Mouse (Mus musculus) midbrain, embryonic 16.5 days (tissue): ENCODE measurements around the gene Fancc. TPM values are rescaled to one million over a fixed set of nuclear protein-coding genes. Genes with fewer than 3 reads are reported as not detected.

ENCODE experiments used
- ATAC-seq: fragments of 200-750 bp; cut with Nextera tagmentation; 2 replicates; pipeline ENCODE4 v1.8.0; 2017; ENCODE audit warnings: moderate TSS enrichment
- H3K27ac ChIP-seq: fragments of 300-500 bp; sonication (generic); 2 replicates; pipeline ENCODE4 v1.5.1; 2014; ENCODE audit warnings: mild to moderate bottlenecking, low read length, mixed read lengths
- H3K27me3 ChIP-seq: fragments of 300-500 bp; sonication (generic); 2 replicates; pipeline ENCODE4 v1.6.1; 2014; ENCODE audit warnings: low read depth, low read length, mixed read lengths; ENCODE audit not compliant: control insufficient read depth, insufficient read depth
- H3K36me3 ChIP-seq: fragments of 300-500 bp; sonication (generic); 2 replicates; pipeline ENCODE4 v1.6.1; 2014; ENCODE audit warnings: mild to moderate bottlenecking, low read length, moderate library complexity, mixed read lengths; ENCODE audit not compliant: control insufficient read depth, insufficient read depth
- H3K4me1 ChIP-seq: fragments of 300-500 bp; sonication (generic); 2 replicates; pipeline ENCODE4 v1.6.1; 2014; ENCODE audit warnings: mild to moderate bottlenecking, low read length, mixed read lengths; ENCODE audit not compliant: control insufficient read depth, insufficient read depth
- H3K4me2 ChIP-seq: fragments of 300-500 bp; sonication (generic); 2 replicates; pipeline ENCODE4 v1.6.1; 2014; ENCODE audit warnings: mild to moderate bottlenecking, low read length, mixed read lengths
- H3K4me3 ChIP-seq: fragments of 300-500 bp; sonication (generic); 2 replicates; pipeline ENCODE4 v1.5.1; 2014; ENCODE audit warnings: low read depth, mild to moderate bottlenecking, low read length, moderate library complexity, mixed read lengths
- H3K9ac ChIP-seq: fragments of 300-500 bp; sonication (generic); 2 replicates; pipeline ENCODE4 v1.6.1; 2014; ENCODE audit warnings: low read depth, low read length, mixed read lengths
- H3K9me3 ChIP-seq: fragments of 300-500 bp; sonication (generic); replicated peaks from 2 replicates; pipeline ENCODE4 v1.6.1; 2014; ENCODE audit warnings: mild to moderate bottlenecking, low read length, mixed read lengths; ENCODE audit not compliant: control insufficient read depth, poor library complexity, severe bottlenecking
- WGBS: fragments of 180-500 bp; shearing (Covaris S2); extraction: QIAGEN DNeasy Blood & Tissue Kit; methylation state at CpG from one replicate; pipeline ENCODE4 v1.1.7; 2014; 5-methylcytosine and 5-hydroxymethylcytosine counted together
- polyA plus RNA-seq: library from polyadenylated mRNA; unstranded; fragments of >200 nt; fragmentation: Nextera tagmentation; extraction: Ambion mirVana; gene quantifications from 2 replicates; pipeline ENCODE4 v1.2.1, GENCODE M21; 2015

Fancc gene
- polyA plus RNA-seq, 1 experiment from 2014 or later = 14.2 TPM

DNA sequence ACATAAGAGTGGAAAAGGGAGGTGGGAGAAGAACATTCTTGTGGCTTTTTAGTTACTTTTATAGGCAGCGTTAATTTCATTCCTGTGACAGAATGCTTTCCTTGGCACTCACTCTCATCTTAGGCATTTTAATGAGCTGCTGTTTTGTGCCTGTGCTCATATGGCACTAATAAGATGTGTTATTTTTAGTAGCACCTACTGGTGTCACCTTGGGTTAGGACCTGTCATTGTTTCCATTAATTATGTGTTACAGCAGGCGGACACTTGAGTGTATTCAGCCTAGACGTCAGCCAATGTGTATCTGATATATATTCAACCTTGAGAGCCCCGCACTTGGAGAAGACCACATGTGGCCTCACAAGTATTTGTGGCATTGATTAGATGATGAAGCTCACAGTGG lies 251.3 kb downstream of the Fancc start:
- no peak overlapping the region for H3K27ac ChIP-seq
- H3K27me3 ChIP-seq = no peaks in the 10 kb centered on the region
- 72% methylated on average over 4 of the region's 4 CpGs for WGBS
- H3K9me3 ChIP-seq = no peaks in the 10 kb centered on the region
- H3K36me3 ChIP-seq = no peaks in the 10 kb centered on the region
- H3K4me1 ChIP-seq = peaks cover 4% of the 10 kb centered on the region
- H3K4me2 ChIP-seq = no peak overlapping the region
- no peak overlapping the region for H3K9ac ChIP-seq
- no peak overlapping the region for H3K4me3 ChIP-seq
- no peak for ATAC-seq

DNA sequence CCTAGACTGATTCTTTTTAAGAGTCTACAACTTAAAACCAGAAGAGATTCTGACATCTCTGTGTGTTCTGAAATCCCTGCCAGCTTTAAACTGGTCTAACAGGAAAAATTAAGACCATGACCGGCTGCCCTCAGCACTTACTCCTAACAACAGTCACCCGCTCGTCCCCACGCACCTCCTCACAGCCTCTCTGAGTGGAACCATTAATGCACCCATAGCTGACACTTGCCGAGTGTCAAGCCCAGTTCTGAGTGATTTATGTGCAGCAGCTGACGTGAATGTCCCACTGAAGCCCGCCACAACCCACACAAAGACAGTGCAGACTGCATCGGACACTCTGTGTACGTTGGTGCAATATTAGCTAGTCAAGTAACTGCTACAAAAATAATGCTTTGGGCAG lies 251.9 kb downstream of the Fancc start:
- 59% methylated on average over 9 of the region's 9 CpGs for WGBS
- H3K9me3 ChIP-seq = no peaks in the 10 kb centered on the region
- H3K27ac ChIP-seq = no peak overlapping the region
- ATAC-seq = no peak
- H3K27me3 ChIP-seq = no peaks in the 10 kb centered on the region
- H3K4me3 ChIP-seq = no peak overlapping the region
- peaks cover 9% of the 10 kb centered on the region for H3K4me1 ChIP-seq
- H3K36me3 ChIP-seq = no peaks in the 10 kb centered on the region
- no peak overlapping the region for H3K4me2 ChIP-seq
- no peak overlapping the region for H3K9ac ChIP-seq

DNA sequence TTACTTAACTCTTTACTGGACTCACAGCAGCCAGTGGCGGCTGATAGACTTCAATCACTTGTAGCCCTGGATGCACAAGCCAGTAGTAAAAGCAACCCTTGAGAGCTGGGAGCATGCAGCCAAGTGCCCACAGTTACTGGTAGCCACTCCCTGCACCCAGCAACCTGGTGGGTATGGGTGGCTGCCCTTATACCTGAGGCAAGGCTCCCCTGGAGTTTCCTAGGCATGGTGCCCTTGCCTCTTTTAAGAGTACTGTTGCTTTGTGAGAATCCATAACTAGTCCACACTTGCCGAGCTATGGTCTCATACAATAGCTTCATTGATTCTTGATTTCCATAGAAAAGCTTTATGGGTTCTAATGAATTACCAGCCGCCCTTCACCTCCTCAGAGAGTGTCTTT lies 252.7 kb downstream of the Fancc start:
- no peaks in the 10 kb centered on the region for H3K36me3 ChIP-seq

DNA sequence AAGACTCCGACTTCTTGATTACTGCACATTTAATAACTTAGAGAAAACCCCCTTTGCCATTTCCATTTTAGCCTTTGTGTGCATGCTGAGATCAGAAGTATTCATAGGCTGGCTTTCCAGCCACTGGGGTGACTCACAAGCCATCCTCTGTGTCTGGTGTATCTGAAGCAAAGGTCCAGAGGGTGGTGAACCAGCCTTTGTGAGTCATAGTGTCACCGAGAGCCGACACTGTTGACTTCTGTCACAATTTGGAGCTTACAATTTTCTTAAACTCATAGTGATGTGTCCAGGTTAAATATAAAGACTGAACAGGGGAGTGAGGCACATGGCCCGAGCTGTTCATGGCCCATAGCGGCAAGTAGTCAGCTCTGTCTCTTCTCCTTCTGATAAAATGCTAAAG lies 253.5 kb downstream of the Fancc start:
- Histone ChIP-seq H3K9me3 (no peaks in the 10 kb centered on the region), H3K4me1 (peaks cover 15% of the 10 kb centered on the region), H3K4me2 (no peak overlapping the region), H3K4me3 (no peak overlapping the region), H3K27ac (no peak overlapping the region), H3K27me3 (no peaks in the 10 kb centered on the region), H3K36me3 (no peaks in the 10 kb centered on the region), H3K9ac (no peak overlapping the region)
- ATAC-seq = no peak
- 71% methylated on average over 5 of the region's 5 CpGs for WGBS

More for the DNA sequence above, 252.7 kb downstream of the Fancc start:
- H3K9ac ChIP-seq = no peak overlapping the region
- H3K4me3 ChIP-seq = no peak overlapping the region
- H3K27me3 ChIP-seq = no peaks in the 10 kb centered on the region
- peaks cover 9% of the 10 kb centered on the region for H3K4me1 ChIP-seq
- no peak overlapping the region for H3K4me2 ChIP-seq
- no peak for ATAC-seq
- WGBS = 50% methylated on average over 3 of the region's 3 CpGs
- no peak overlapping the region for H3K27ac ChIP-seq
- no peaks in the 10 kb centered on the region for H3K9me3 ChIP-seq

DNA sequence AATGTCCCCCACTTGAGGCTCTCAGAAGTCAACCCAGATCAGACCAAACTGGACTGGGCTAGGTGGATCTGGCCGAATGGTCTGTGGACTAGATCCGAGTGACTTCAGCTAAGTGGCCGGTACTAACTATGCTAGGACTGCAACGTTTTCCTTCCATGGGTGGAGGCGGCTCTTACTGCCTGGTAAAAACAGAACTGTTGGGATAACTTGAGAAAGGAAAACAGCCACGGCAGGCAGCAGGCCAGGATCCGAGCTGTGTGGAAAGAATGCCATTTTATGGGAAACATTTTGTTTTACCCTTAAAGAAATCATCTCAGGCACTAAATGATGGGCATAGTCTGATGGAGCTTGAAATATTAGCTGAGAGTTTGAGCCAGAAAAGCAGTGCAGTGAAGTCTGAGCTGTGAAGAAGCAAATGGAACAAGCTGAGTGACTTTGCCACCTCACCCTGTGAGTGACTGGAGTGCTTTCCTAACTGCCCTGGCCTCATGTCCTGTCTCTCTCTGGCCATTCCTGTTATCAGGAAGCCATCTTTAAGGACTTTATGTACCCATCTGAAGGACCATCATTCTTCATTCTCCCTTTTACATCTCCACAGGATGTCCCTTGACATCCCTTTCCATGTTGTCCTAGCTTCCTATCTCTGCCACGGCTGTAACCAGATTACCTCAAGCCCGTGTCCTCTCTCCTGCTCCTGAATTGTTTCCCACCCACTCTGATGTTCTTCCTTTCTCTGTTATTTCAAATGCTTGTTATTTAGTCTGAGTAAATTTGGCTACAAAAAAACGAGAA lies 254.5 kb downstream of the Fancc start:
- Histone ChIP-seq H3K4me3 (no peak overlapping the region), H3K9me3 (no peaks in the 10 kb centered on the region), H3K9ac (no peak overlapping the region), H3K27me3 (no peaks in the 10 kb centered on the region), H3K27ac (no peak overlapping the region), H3K4me2 (no peak overlapping the region), H3K4me1 (peaks cover 15% of the 10 kb centered on the region), H3K36me3 (no peaks in the 10 kb centered on the region)
- WGBS = 70% methylated on average over 10 of the region's 10 CpGs
- ATAC-seq = no peak

DNA sequence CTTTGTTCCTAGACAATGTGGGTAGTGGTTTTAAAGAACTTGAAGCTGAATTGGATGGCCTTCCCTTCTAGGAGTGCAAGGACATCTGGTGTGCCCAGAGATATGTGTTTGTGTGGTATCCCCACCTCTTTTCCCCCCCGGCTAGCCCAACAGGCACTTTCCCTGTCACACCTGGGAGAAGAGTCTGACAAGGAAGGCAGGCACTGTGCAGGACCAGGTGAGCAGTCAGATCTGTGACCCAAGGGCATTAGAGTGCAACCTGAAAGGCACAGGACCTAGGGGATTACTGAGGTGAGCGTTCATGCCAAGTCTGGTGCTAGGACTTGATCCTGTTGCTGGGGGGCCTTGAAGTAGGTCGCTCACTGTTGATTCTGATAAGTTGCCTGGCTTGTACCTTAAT lies 255.4 kb downstream of the Fancc start:
- 86% methylated on average over 3 of the region's 3 CpGs for WGBS

DNA sequence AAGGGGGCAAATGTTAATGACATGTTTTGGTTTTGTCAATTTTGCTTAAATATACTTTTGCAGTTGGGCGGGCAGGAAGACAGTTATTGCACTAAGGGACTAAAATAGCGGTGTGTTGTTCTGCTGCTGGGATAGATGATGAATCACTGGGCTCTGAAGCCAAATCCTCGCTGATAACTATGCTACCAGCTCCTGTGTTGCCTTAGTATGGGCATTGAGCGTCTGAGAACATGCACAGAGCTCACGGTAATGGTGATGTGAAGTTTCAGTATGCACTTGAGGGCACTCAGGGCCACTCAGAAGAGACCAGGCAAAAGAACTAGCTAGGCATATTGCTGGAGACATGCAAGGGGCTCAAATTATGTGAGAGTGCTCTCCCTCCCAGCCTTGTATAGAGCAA lies 256.2 kb downstream of the Fancc start:
- WGBS = 40% methylated on average over 5 of the region's 5 CpGs
- no peak for ATAC-seq
- Histone ChIP-seq H3K27me3 (no peaks in the 10 kb centered on the region), H3K9me3 (no peaks in the 10 kb centered on the region), H3K4me2 (peak overlapping the region; percentile 68), H3K27ac (no peak overlapping the region), H3K9ac (peak overlapping the region; percentile 79; the same call in 1 of the 2 replicates), H3K4me1 (peaks cover 15% of the 10 kb centered on the region), H3K4me3 (peak overlapping the region; percentile 75), H3K36me3 (no peaks in the 10 kb centered on the region)

More for the DNA sequence above, 255.4 kb downstream of the Fancc start:
- Histone ChIP-seq H3K4me1 (peaks cover 15% of the 10 kb centered on the region), H3K9me3 (no peaks in the 10 kb centered on the region), H3K4me3 (no peak overlapping the region), H3K27ac (no peak overlapping the region), H3K4me2 (peak overlapping the region; percentile 4; the same call in 1 of the 2 replicates), H3K9ac (no peak overlapping the region), H3K27me3 (no peaks in the 10 kb centered on the region), H3K36me3 (no peaks in the 10 kb centered on the region)
- no peak for ATAC-seq

DNA sequence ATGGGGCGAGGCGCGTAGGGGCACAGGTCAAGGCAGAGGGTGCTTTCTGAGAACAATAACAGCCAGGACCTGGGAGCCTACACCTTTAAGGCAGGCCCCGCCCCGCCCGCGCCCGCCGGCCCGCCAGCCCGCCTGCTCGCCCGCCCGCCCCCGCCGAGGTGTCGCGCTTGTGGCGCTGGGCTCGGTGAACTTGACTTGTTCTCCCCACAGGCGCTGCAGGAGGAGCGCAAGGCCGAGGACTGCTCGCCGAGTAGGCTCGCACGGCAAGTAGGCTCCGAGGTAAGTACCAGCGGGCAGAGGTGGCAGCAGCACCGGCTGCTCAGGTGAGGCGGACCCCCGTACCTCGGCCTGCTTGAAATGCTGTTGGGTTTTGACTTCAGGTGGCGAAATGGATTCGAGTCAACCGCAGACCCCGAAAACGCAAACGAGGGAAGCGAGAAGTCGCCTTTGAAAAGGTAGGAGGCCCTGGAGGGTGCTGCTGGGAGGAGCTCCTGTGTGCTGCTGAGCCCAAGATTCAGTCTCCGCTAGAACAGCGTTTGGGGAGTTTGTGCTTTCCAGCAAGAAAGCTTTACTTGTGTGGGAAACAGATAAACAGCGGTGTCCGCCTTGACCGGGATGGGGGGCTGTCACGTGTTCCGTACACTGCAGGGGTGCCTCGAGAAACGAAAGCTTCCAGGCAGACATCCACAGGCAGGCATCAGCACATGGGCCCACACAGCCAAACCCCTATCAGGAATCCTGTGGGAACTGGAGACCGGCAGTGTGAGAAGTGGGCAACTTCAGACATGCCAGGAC lies 257.0 kb downstream of the Fancc start:
- Histone ChIP-seq H3K9ac (peak overlapping the region; percentile 79), H3K4me3 (peak overlapping the region; percentile 75), H3K9me3 (no peaks in the 10 kb centered on the region), H3K4me2 (peak overlapping the region; percentile 68), H3K27me3 (no peaks in the 10 kb centered on the region), H3K27ac (peak overlapping the region; percentile 79), H3K36me3 (no peaks in the 10 kb centered on the region), H3K4me1 (peaks cover 12% of the 10 kb centered on the region)
- WGBS = under 1% methylated on average over 46 of the region's 51 CpGs
- peak; percentile 90 for ATAC-seq

DNA sequence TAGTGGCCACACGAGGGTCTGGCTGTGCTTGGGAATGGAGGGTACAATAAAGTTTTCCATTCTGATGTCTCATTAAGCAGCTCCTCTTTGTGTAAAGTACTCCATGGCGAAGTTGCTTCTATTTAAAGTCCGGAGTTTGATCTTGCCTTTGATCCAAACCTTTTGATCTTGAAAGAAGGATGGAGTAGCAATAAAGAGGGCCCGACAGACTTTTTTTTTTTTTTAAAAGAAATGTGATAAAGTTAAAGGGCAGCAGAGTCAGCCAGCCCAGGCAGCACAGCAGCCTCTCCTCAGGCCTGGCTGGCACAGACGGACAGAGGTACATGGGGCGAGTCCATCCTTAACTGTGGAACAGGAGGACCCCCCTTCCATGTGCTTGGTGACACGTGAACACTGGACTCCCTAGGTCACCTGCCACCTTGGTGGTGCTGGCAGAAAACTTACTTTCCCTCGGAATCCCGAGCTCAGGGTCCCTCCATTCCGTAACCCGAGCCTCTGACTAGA lies 257.7 kb downstream of the Fancc start:
- 4% methylated on average over 11 of the region's 11 CpGs for WGBS
- peak overlapping the region; percentile 79 for H3K27ac ChIP-seq
- ATAC-seq = peak; percentile 71

More for the DNA sequence above, 257.7 kb downstream of the Fancc start:
- Histone ChIP-seq H3K4me2 (peak overlapping the region; percentile 68), H3K27me3 (no peaks in the 10 kb centered on the region), H3K9ac (peak overlapping the region; percentile 79), H3K36me3 (no peaks in the 10 kb centered on the region), H3K9me3 (no peaks in the 10 kb centered on the region), H3K4me1 (peaks cover 12% of the 10 kb centered on the region), H3K4me3 (peak overlapping the region; percentile 75)
